Mouse (Mus musculus) thymus, adult 2 months (tissue): ENCODE results near the gene Hipk4.

Experiments used
- CTCF ChIP-seq: fragments of 200-500 bp; IDR thresholded peaks from 2 replicates; pipeline ENCODE4 v1.5.1; 2012; ENCODE audit warnings: mild to moderate bottlenecking, control low read depth, low read length, moderate library complexity, borderline replicate concordance; ENCODE audit not compliant: control insufficient read depth, poor library complexity, insufficient read depth; ENCODE audit errors: extremely low read depth
- POLR2A ChIP-seq: fragments of 200-500 bp; IDR thresholded peaks from 2 replicates; pipeline ENCODE4 v1.6.1; 2012; ENCODE audit warnings: mild to moderate bottlenecking, low read length, control low read depth, moderate library complexity; ENCODE audit not compliant: control insufficient read depth, poor library complexity, insufficient read depth; ENCODE audit errors: extremely low read depth

DNA sequence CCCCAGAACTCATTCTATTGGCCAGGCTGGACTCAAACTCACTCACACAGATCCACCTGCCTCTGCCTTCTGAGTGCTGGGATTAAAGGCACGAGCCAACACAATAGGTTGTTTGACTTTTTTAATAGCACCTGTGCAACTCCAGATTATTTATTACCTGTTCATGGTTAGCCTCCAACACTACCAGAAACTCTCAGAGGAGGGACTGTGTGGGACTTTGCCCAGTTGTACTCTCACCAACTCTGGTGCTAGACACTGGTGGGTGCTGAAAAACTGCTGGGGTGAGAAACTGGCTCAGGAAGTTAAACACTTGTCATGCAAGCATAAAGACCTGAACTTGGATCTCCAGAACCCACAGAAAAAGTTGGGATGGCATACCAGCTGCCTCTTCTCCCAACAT, 43.3 kb upstream of the Hipk4 start:
- TF ChIP-seq POLR2A (no peak), CTCF (no peak)
